Mouse (Mus musculus) midbrain, embryonic 16.5 days (tissue): ENCODE measurements around the gene Fkbp9. TPM values are rescaled to one million over a fixed set of nuclear protein-coding genes. Genes with fewer than 3 reads are reported as not detected.
"Not testable (repeated sequence)": the region's sequence is repeated elsewhere in the genome, so short reads cannot be mapped to it uniquely, and the experiment has no call there.

Experiments used
- ATAC-seq: fragments of 200-750 bp; cut with Nextera tagmentation; 2 replicates; pipeline ENCODE4 v1.8.0; 2017; ENCODE audit warnings: moderate TSS enrichment
- H3K27ac ChIP-seq: fragments of 300-500 bp; sonication (generic); 2 replicates; pipeline ENCODE4 v1.5.1; 2014; ENCODE audit warnings: mild to moderate bottlenecking, low read length, mixed read lengths
- H3K27me3 ChIP-seq: fragments of 300-500 bp; sonication (generic); 2 replicates; pipeline ENCODE4 v1.6.1; 2014; ENCODE audit warnings: low read depth, low read length, mixed read lengths; ENCODE audit not compliant: control insufficient read depth, insufficient read depth
- H3K36me3 ChIP-seq: fragments of 300-500 bp; sonication (generic); 2 replicates; pipeline ENCODE4 v1.6.1; 2014; ENCODE audit warnings: mild to moderate bottlenecking, low read length, moderate library complexity, mixed read lengths; ENCODE audit not compliant: control insufficient read depth, insufficient read depth
- H3K4me1 ChIP-seq: fragments of 300-500 bp; sonication (generic); 2 replicates; pipeline ENCODE4 v1.6.1; 2014; ENCODE audit warnings: mild to moderate bottlenecking, low read length, mixed read lengths; ENCODE audit not compliant: control insufficient read depth, insufficient read depth
- H3K4me2 ChIP-seq: fragments of 300-500 bp; sonication (generic); 2 replicates; pipeline ENCODE4 v1.6.1; 2014; ENCODE audit warnings: mild to moderate bottlenecking, low read length, mixed read lengths
- H3K4me3 ChIP-seq: fragments of 300-500 bp; sonication (generic); 2 replicates; pipeline ENCODE4 v1.5.1; 2014; ENCODE audit warnings: low read depth, mild to moderate bottlenecking, low read length, moderate library complexity, mixed read lengths
- H3K9ac ChIP-seq: fragments of 300-500 bp; sonication (generic); 2 replicates; pipeline ENCODE4 v1.6.1; 2014; ENCODE audit warnings: low read depth, low read length, mixed read lengths
- H3K9me3 ChIP-seq: fragments of 300-500 bp; sonication (generic); replicated peaks from 2 replicates; pipeline ENCODE4 v1.6.1; 2014; ENCODE audit warnings: mild to moderate bottlenecking, low read length, mixed read lengths; ENCODE audit not compliant: control insufficient read depth, poor library complexity, severe bottlenecking
- WGBS: fragments of 180-500 bp; shearing (Covaris S2); extraction: QIAGEN DNeasy Blood & Tissue Kit; methylation state at CpG from one replicate; pipeline ENCODE4 v1.1.7; 2014; 5-methylcytosine and 5-hydroxymethylcytosine counted together
- polyA plus RNA-seq: library from polyadenylated mRNA; unstranded; fragments of >200 nt; fragmentation: Nextera tagmentation; extraction: Ambion mirVana; gene quantifications from 2 replicates; pipeline ENCODE4 v1.2.1, GENCODE M21; 2015

Gene Fkbp9
- polyA plus RNA-seq, 1 experiment from 2014 or later, result 30.8 TPM

DNA sequence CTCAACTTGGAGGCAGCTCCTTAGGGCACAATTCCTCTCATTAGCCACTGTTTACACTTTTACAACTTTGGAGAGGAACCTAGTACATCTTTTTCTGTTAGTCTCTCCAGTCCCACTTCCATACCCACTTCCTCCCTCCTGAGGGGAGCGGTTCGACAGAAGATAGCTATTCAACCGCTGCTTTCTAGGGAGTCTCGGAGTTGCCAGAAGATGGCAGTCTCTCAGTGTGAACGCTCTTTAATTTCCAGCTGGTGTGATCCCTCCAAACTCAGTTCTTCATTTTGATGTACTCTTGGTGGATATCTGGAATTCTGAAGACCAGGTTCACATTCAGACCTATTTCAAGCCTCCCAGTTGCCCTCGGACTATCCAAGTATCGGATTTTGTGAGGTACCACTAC, 18.5 kb downstream of the Fkbp9 start:
- H3K4me1 ChIP-seq, result no peaks in the 10 kb centered on the region
- whole genome bisulfite sequencing, result 70% methylated on average over 7 of the region's 7 CpGs
- no peaks in the 10 kb centered on the region for H3K27me3 ChIP-seq
- H3K9me3 ChIP-seq, result no peaks in the 10 kb centered on the region
- no peak overlapping the region for H3K27ac ChIP-seq
- H3K36me3 ChIP-seq, result no peaks in the 10 kb centered on the region
- H3K4me2 ChIP-seq, result no peak overlapping the region
- no peak overlapping the region for H3K4me3 ChIP-seq
- no peak for ATAC-seq
- H3K9ac ChIP-seq, result no peak overlapping the region

GRCm38 (mm10) chr6:56854803-56855202, 22.9 kb downstream of the Fkbp9 start:
- H3K27ac ChIP-seq, result no peak overlapping the region
- H3K4me3 ChIP-seq, result no peak overlapping the region
- H3K4me1 ChIP-seq, result no peaks in the 10 kb centered on the region
- no peak overlapping the region for H3K4me2 ChIP-seq
- H3K36me3 ChIP-seq, result no peaks in the 10 kb centered on the region
- no peaks in the 10 kb centered on the region for H3K27me3 ChIP-seq
- no peak for ATAC-seq
- no peak overlapping the region for H3K9ac ChIP-seq
- WGBS, result 96% methylated on average over 8 of the region's 8 CpGs
- H3K9me3 ChIP-seq, result no peaks in the 10 kb centered on the region

DNA sequence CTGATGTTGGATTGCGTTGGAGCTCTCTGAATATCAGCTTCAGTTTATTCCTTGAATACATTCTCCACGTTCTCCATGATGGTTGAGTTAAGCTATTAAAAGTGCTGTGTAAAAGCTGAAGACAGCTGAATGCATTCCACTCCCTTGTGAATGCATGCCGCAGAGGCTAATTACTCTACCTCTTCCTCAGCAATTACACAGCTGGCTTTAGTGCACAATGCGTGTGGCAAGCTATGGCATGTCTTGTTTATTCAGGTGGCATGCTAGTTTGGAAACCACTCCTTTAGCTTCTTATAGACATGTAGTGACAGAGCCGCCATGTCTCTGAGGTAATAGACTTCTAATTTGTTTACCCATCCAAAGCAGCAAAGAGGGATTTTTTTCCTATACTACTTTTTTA, 24.9 kb downstream of the Fkbp9 start:
- Histone ChIP-seq H3K4me1 (no peaks in the 10 kb centered on the region), H3K27me3 (no peaks in the 10 kb centered on the region), H3K4me2 (no peak overlapping the region), H3K9ac (no peak overlapping the region), H3K4me3 (no peak overlapping the region), H3K9me3 (no peaks in the 10 kb centered on the region), H3K27ac (no peak overlapping the region), H3K36me3 (no peaks in the 10 kb centered on the region)
- no peak for ATAC-seq
- WGBS, result 85% methylated on average over 5 of the region's 5 CpGs

DNA sequence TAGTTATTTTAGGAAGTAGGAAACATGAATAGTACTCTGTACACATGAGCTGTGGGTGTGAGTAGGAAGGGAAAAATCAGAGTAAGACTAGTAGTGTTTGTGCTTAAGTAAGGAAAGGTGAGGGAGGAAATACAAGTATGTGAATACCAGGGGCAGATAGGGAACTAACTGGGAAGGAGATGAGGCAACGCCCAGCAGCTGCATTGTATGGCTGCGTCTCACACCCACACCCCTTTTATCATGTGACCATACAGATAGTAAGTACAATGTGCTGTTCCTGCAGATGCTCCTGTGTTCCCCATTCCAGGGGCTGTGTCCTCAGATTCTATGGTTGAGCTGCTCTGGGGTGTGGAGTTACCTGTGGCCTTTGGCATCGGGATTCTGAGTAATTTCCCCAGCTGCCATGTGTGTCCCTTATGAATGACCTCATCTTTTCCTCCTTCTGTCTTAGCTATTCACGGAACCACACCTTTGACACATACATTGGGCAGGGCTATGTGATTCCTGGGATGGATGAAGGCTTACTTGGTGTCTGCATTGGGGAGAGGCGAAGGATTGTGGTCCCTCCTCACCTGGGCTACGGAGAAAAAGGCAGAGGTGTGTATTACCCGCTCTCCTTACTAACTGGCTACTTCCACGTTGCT, 28.5 kb downstream of the Fkbp9 start:
- H3K27ac ChIP-seq, result no peak overlapping the region
- no peak for ATAC-seq
- H3K27me3 ChIP-seq, result no peaks in the 10 kb centered on the region
- H3K4me2 ChIP-seq, result no peak overlapping the region
- H3K9ac ChIP-seq, result no peak overlapping the region
- H3K9me3 ChIP-seq, result no peaks in the 10 kb centered on the region
- no peaks in the 10 kb centered on the region for H3K4me1 ChIP-seq
- H3K36me3 ChIP-seq, result no peaks in the 10 kb centered on the region
- H3K4me3 ChIP-seq, result no peak overlapping the region
- 94% methylated on average over 8 of the region's 8 CpGs for WGBS

DNA sequence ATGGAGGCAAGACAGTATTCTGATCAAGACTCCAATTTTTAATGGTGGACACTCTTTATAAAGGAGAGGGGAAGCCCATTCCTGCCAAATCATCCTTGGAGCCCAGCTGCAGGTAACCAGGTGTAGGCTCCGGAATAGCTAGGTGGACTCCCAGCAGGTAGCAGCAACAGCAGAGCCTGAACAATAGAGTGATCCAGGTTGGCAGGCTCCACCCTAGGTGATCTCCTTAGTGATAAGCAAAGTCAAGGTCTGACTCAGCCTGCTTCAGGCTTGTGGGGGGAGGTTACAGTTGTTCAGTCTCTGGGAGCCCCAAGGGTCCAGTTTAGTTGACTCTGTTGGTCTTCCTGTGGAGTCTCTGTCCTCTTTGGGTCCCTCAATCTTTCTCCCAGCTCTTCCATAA, 35.0 kb downstream of the Fkbp9 start:
- 92% methylated on average over 1 of the region's 1 CpGs for WGBS
- ATAC-seq, result not testable (repeated sequence)

DNA sequence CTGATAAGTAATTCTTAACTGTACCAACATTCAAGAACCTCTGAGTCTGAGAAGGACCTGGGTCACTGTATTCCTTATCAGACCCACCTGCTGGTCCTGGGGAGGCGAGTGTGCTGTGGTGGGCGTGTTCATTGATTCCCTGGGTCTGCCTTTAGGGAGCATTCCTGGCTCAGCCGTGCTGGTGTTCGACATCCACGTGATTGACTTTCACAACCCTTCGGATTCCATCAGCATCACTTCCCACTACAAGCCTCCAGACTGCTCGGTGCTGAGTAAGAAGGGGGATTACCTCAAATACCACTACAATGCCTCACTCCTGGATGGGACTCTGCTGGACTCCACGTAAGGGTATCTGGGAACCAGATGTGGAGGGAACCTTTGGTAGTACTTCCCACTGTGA, 36.7 kb downstream of the Fkbp9 start:
- Histone ChIP-seq H3K4me1 (no peaks in the 10 kb centered on the region), H3K9ac (no peak overlapping the region), H3K27ac (no peak overlapping the region), H3K36me3 (no peaks in the 10 kb centered on the region), H3K4me2 (no peak overlapping the region), H3K9me3 (no peaks in the 10 kb centered on the region), H3K4me3 (no peak overlapping the region), H3K27me3 (no peaks in the 10 kb centered on the region)
- ATAC-seq, result no peak
- whole genome bisulfite sequencing, result 79% methylated on average over 8 of the region's 8 CpGs

More for the DNA sequence above, 35.0 kb downstream of the Fkbp9 start:
- not testable (repeated sequence) for H3K9me3 ChIP-seq, H3K27me3 ChIP-seq, H3K4me3 ChIP-seq, H3K36me3 ChIP-seq, H3K4me2 ChIP-seq, H3K27ac ChIP-seq, H3K9ac ChIP-seq, H3K4me1 ChIP-seq

- Histone ChIP-seq H3K4me2 (no peak overlapping the region), H3K9me3 (no peaks in the 10 kb centered on the region), H3K9ac (no peak overlapping the region), H3K36me3 (no peaks in the 10 kb centered on the region), H3K27ac (no peak overlapping the region), H3K4me3 (no peak overlapping the region), H3K27me3 (no peaks in the 10 kb centered on the region), H3K4me1 (no peaks in the 10 kb centered on the region)
- no peak for ATAC-seq
- 88% methylated on average over 2 of the region's 2 CpGs for WGBS
These were observed 38.2 kb downstream of the Fkbp9 start for GRCm38 (mm10) chr6:56870027-56870426.

GRCm38 (mm10) chr6:56876870-56877269, 45.0 kb downstream of the Fkbp9 start:
- no peak for ATAC-seq

GRCm38 (mm10) chr6:56877985-56878384, 46.1 kb downstream of the Fkbp9 start:
- Histone ChIP-seq H3K27me3 (no peaks in the 10 kb centered on the region), H3K27ac (no peak overlapping the region), H3K4me1 (no peaks in the 10 kb centered on the region), H3K9me3 (no peaks in the 10 kb centered on the region), H3K4me3 (no peak overlapping the region), H3K36me3 (0 out of 2 replicates have a peak, but pooled peaks cover 4% of the 10 kb centered on the region), H3K9ac (no peak overlapping the region), H3K4me2 (no peak overlapping the region)
- WGBS, result 95% methylated on average over 8 of the region's 8 CpGs
- ATAC-seq, result no peak

More at GRCm38 (mm10) chr6:56876870-56877269, 45.0 kb downstream of the Fkbp9 start:
- H3K27ac ChIP-seq, result no peak overlapping the region
- H3K9ac ChIP-seq, result no peak overlapping the region
- no peaks in the 10 kb centered on the region for H3K27me3 ChIP-seq
- no peaks in the 10 kb centered on the region for H3K4me1 ChIP-seq
- H3K36me3 ChIP-seq, result no peaks in the 10 kb centered on the region
- H3K4me3 ChIP-seq, result no peak overlapping the region
- no peak overlapping the region for H3K4me2 ChIP-seq
- no peaks in the 10 kb centered on the region for H3K9me3 ChIP-seq
- WGBS, result 94% methylated on average over 4 of the region's 4 CpGs
